Mouse (Mus musculus): ENCODE measurements around the gene Cldn19.
"Not testable (repeated sequence)": the region's sequence is repeated elsewhere in the genome, so short reads cannot be mapped to it uniquely, and the experiment has no call there.

The Cldn19 gene

GRCm38 (mm10) chr4:119252025-119252808 is 3.0 kb upstream of the Cldn19 start:
- DNase-seq (ENCODE audit: low read depth, low spot score), result no peak

GRCm38 (mm10) chr4:119254012-119254618 is 1.1 kb upstream of the Cldn19 start:
- no peak for DNase-seq (ENCODE audit: low read depth, low spot score)

GRCm38 (mm10) chr4:119257083-119257482 is 1.9 kb downstream of the Cldn19 start:
- DNase-seq (ENCODE audit: low read depth, low spot score), result no peak

GRCm38 (mm10) chr4:119259344-119260254 is 4.4 kb downstream of the Cldn19 start:
- DNase-seq (ENCODE audit: low read depth, low spot score), result no peak

GRCm38 (mm10) chr4:119261087-119261713 is 6.0 kb downstream of the Cldn19 start:
- no peak for DNase-seq (ENCODE audit: low read depth, low spot score)

- DNase-seq (ENCODE audit: low read depth, low spot score), result no peak
Observed at GRCm38 (mm10) chr4:119262483-119262882, 7.3 kb downstream of the Cldn19 start.

- DNase-seq (ENCODE audit: low read depth, low spot score), result no peak
Observed at GRCm38 (mm10) chr4:119263459-119263858, 8.2 kb downstream of the Cldn19 start.

GRCm38 (mm10) chr4:119266606-119267005 is 11.4 kb downstream of the Cldn19 start:
- no peak for DNase-seq (ENCODE audit: low read depth, low spot score)

- DNase-seq (ENCODE audit: low read depth, low spot score), result no peak
Observed at GRCm38 (mm10) chr4:119274627-119275026, 19.4 kb downstream of the Cldn19 start.

GRCm38 (mm10) chr4:119275226-119275625 is 20.0 kb downstream of the Cldn19 start:
- no peak for DNase-seq (ENCODE audit: low read depth, low spot score)

GRCm38 (mm10) chr4:119275726-119276125 is 20.5 kb downstream of the Cldn19 start:
- DNase-seq (ENCODE audit: low read depth, low spot score), result no peak

GRCm38 (mm10) chr4:119278784-119279183 is 23.6 kb downstream of the Cldn19 start:
- not testable (repeated sequence) for DNase-seq (ENCODE audit: low read depth, low spot score)

GRCm38 (mm10) chr4:119284861-119285260 is 29.6 kb downstream of the Cldn19 start:
- no peak for DNase-seq (ENCODE audit: low read depth, low spot score)

GRCm38 (mm10) chr4:119285336-119285735 is 30.1 kb downstream of the Cldn19 start:
- no peak for DNase-seq (ENCODE audit: low read depth, low spot score)

GRCm38 (mm10) chr4:119291921-119292320 is 36.7 kb downstream of the Cldn19 start:
- no peak for DNase-seq (ENCODE audit: low read depth, low spot score)

- DNase-seq (ENCODE audit: low read depth, low spot score), result peak; percentile 45
Observed at GRCm38 (mm10) chr4:119292771-119293573, 37.8 kb downstream of the Cldn19 start.

GRCm38 (mm10) chr4:119293574-119294258 is 38.5 kb downstream of the Cldn19 start:
- no peak for DNase-seq (ENCODE audit: low read depth, low spot score)

GRCm38 (mm10) chr4:119294415-119295133 is 39.4 kb downstream of the Cldn19 start, which contains the start of gene Ybx1:
Gene Ybx1 (minus strand): TSS chr4:119294604.
- DNase-seq (ENCODE audit: low read depth, low spot score), result peak; percentile 97

GRCm38 (mm10) chr4:119295134-119295453 is 39.9 kb downstream of the Cldn19 start:
- DNase-seq (ENCODE audit: low read depth, low spot score), result no peak

- no peak for DNase-seq (ENCODE audit: low read depth, low spot score)
Observed at GRCm38 (mm10) chr4:119297361-119297760, 42.1 kb downstream of the Cldn19 start.
